ENCODE assay signal across 8 mouse cellular contexts in genomic region chr5:137629306-137629721, GRCm38 (mm10). TPM values are rescaled to one million over a fixed set of nuclear protein-coding genes. Genes with fewer than 3 reads are reported as not detected.
DNase-seq lines count a peak whose midpoint lies in the region; ATAC-seq lines count a peak whose summit lies in the region.

No protein-coding gene starts in this region.

- peak; percentile 1; the same call in 1 of the 2 replicates for ATAC-seq in cerebellum, adult (ENCODE audit: insufficient number of reproducible peaks, low FRiP score, low TSS enrichment)
- ATAC-seq in erythroid progenitor cell, adult 5-6 weeks (replicated peaks; ENCODE audit: low FRiP score, poor library complexity, severe bottlenecking) = peak; percentile 8
- ATAC-seq in kidney, embryonic 15.5 days (replicated peaks; ENCODE audit: low FRiP score) = peak; percentile 60
- peak; percentile 3; the same call in 1 of the 2 replicates for ATAC-seq in stomach, embryonic 16.5 days (ENCODE audit: insufficient read depth, low FRiP score)

- H3K4me3 ChIP-seq in kidney, embryonic 15.5 days (replicated peaks) = peak overlapping the region; percentile 82
- H3K4me3 ChIP-seq in stomach, embryonic 16.5 days (replicated peaks; ENCODE audit: low read length) = peak overlapping the region; percentile 66

- peak overlapping the region; percentile 76 for H3K4me2 ChIP-seq in kidney, embryonic 15.5 days
- H3K4me2 ChIP-seq in stomach, embryonic 16.5 days (ENCODE audit: low read depth, low read length) = peak overlapping the region; percentile 92

- DNase-seq in cerebellum, adult 18-20 months = no peak
- peak; percentile 92 for DNase-seq in A20 (ENCODE audit: low read depth, low spot score)
- DNase-seq in lung, postnatal 14 days = peak; percentile 74
- DNase-seq in adrenal gland, adult 18-20 months (ENCODE audit: low spot score in 2 of 2) = no peak

- peak overlapping the region; percentile 99 for H3K27ac ChIP-seq in kidney, embryonic 15.5 days
- peak overlapping the region; percentile 92 for H3K27ac ChIP-seq in stomach, embryonic 16.5 days (ENCODE audit: low read length)

- peak overlapping the region; percentile 80 for H3K9ac ChIP-seq in kidney, embryonic 15.5 days
- peak overlapping the region; percentile 76 for H3K9ac ChIP-seq in stomach, embryonic 16.5 days (ENCODE audit: low read length)

- no peaks in the 10 kb centered on the region for H3K9me3 ChIP-seq in kidney, embryonic 15.5 days (replicated peaks)
- no peaks in the 10 kb centered on the region for H3K9me3 ChIP-seq in stomach, embryonic 16.5 days (replicated peaks; ENCODE audit: control insufficient read depth, low read length)

- H3K36me3 ChIP-seq in kidney, embryonic 15.5 days = peaks cover 20% of the 10 kb centered on the region
- no peaks in the 10 kb centered on the region for H3K36me3 ChIP-seq in stomach, embryonic 16.5 days (ENCODE audit: control insufficient read depth, insufficient read depth, low read length)

- WGBS in kidney, embryonic 15.5 days = 0% methylated on average over 23 of the region's 23 CpGs
- 0% methylated on average over 23 of the region's 23 CpGs for WGBS in stomach, embryonic 16.5 days

- H3K4me1 ChIP-seq in kidney, embryonic 15.5 days = peaks cover 62% of the 10 kb centered on the region
- H3K4me1 ChIP-seq in stomach, embryonic 16.5 days (ENCODE audit: control insufficient read depth, insufficient read depth, low read length) = peaks cover 45% of the 10 kb centered on the region

- H3K27me3 ChIP-seq in kidney, embryonic 15.5 days = no peaks in the 10 kb centered on the region
- H3K27me3 ChIP-seq in stomach, embryonic 16.5 days (ENCODE audit: control insufficient read depth, insufficient read depth, low read length) = no peaks in the 10 kb centered on the region

RNA-seq across cellular contexts. Expression of gene Gm20605, which starts 0.3 kb away (rescaled TPM):
- total RNA-seq in erythroid progenitor cell, adult 5-6 weeks (2015; ENCODE audit: low replicate concordance) = 17.3 and 25.2 TPM in 2 replicates
- total RNA-seq in erythroid progenitor cell, adult 5-6 weeks (2017; ENCODE audit: low replicate concordance) = 6.1 and 17.1 TPM in 2 replicates
- 10.4 and 13.1 TPM in 2 replicates for polyA plus RNA-seq in kidney, embryonic 15.5 days (2015; fragmentation: Nextera tagmentation; extraction: Ambion mirVana)
- polyA plus RNA-seq in stomach, embryonic 16.5 days (2015; fragmentation: Nextera tagmentation; extraction: Ambion mirVana) = 9.4 and 12.2 TPM in 2 replicates
- 10 to 100 TPM; 10.7 to 11.3 TPM for total RNA-seq in adrenal gland, adult 18-20 months (2021)

RNA-seq across cellular contexts. Expression of gene Lrch4, which starts 0.4 kb away (rescaled TPM):
- 46.9 and 75.0 TPM in 2 replicates for total RNA-seq in erythroid progenitor cell, adult 5-6 weeks (2015; ENCODE audit: low replicate concordance)
- total RNA-seq in erythroid progenitor cell, adult 5-6 weeks (2017; ENCODE audit: low replicate concordance) = 32.0 and 37.7 TPM in 2 replicates
- polyA plus RNA-seq in kidney, embryonic 15.5 days (2015; fragmentation: Nextera tagmentation; extraction: Ambion mirVana) = 47.4 and 50.6 TPM in 2 replicates
- 36.4 and 39.4 TPM in 2 replicates for polyA plus RNA-seq in stomach, embryonic 16.5 days (2015; fragmentation: Nextera tagmentation; extraction: Ambion mirVana)
- total RNA-seq in adrenal gland, adult 18-20 months (2021) = 10 to 100 TPM; 30.3 to 32.7 TPM

RNA-seq across cellular contexts. Expression of gene Fbxo24, which starts 0.5 kb away (rescaled TPM):
- not detected in 2 replicates for total RNA-seq in erythroid progenitor cell, adult 5-6 weeks (2015; ENCODE audit: low replicate concordance)
- total RNA-seq in erythroid progenitor cell, adult 5-6 weeks (2017; ENCODE audit: low replicate concordance) = not detected in 2 replicates
- 0.16 and 0.17 TPM in 2 replicates for polyA plus RNA-seq in kidney, embryonic 15.5 days (2015; fragmentation: Nextera tagmentation; extraction: Ambion mirVana)
- 0.09 and 0.27 TPM in 2 replicates for polyA plus RNA-seq in stomach, embryonic 16.5 days (2015; fragmentation: Nextera tagmentation; extraction: Ambion mirVana)
- total RNA-seq in adrenal gland, adult 18-20 months (2021) = 1 to 10 TPM in 1 of 2 experiments, under 1 TPM in 1; 0.93 to 1.3 TPM

RNA-seq across cellular contexts. Expression of gene Sap25, which starts 11.8 kb away (rescaled TPM):
- 62.5 and 94.1 TPM in 2 replicates for total RNA-seq in erythroid progenitor cell, adult 5-6 weeks (2015; ENCODE audit: low replicate concordance)
- total RNA-seq in erythroid progenitor cell, adult 5-6 weeks (2017; ENCODE audit: low replicate concordance) = 7.7 and 15.9 TPM in 2 replicates
- 8.2 and 10.5 TPM in 2 replicates for polyA plus RNA-seq in kidney, embryonic 15.5 days (2015; fragmentation: Nextera tagmentation; extraction: Ambion mirVana)
- 6.8 and 9.4 TPM in 2 replicates for polyA plus RNA-seq in stomach, embryonic 16.5 days (2015; fragmentation: Nextera tagmentation; extraction: Ambion mirVana)
- total RNA-seq in adrenal gland, adult 18-20 months (2021) = 1 to 10 TPM; 4.1 to 5.4 TPM

RNA-seq across cellular contexts. Expression of gene Pcolce, which starts 15.7 kb away (rescaled TPM):
- 1.7 and 3.2 TPM in 2 replicates for total RNA-seq in erythroid progenitor cell, adult 5-6 weeks (2015; ENCODE audit: low replicate concordance)
- total RNA-seq in erythroid progenitor cell, adult 5-6 weeks (2017; ENCODE audit: low replicate concordance) = 1.0 TPM in 1 of 2 replicates, not detected in the other
- polyA plus RNA-seq in kidney, embryonic 15.5 days (2015; fragmentation: Nextera tagmentation; extraction: Ambion mirVana) = 135 and 139 TPM in 2 replicates
- 150 and 153 TPM in 2 replicates for polyA plus RNA-seq in stomach, embryonic 16.5 days (2015; fragmentation: Nextera tagmentation; extraction: Ambion mirVana)
- 100 to 1,000 TPM; 667 to 880 TPM for total RNA-seq in adrenal gland, adult 18-20 months (2021)

Comparison
In these comparisons a context has a peak if more than half of its experiments do, and no peak if none do; other contexts are left out.
1. ATAC-seq: peak in every context shown above with its lines; median percentile 60 in kidney, embryonic 15.5 days; 8 in erythroid progenitor cell, adult 5-6 weeks; 3 in stomach, embryonic 16.5 days; 1 in cerebellum, adult.
2. DNase-seq: peak in A20 (single experiment) and lung, postnatal 14 days (single experiment); none in cerebellum, adult 18-20 months (0 of 2) and adrenal gland, adult 18-20 months (0 of 2).